Mouse (Mus musculus) G1E (cell line): ENCODE measurements around the gene Ankrd7. TPM values are rescaled to one million over a fixed set of nuclear protein-coding genes. Genes with fewer than 3 reads are reported as not detected.

Source experiments
- ATAC-seq: 2 replicates; pipeline ENCODE4 v1.8.0; 2016; ENCODE audit warnings: mild to moderate bottlenecking; ENCODE audit not compliant: insufficient number of reproducible peaks, poor library complexity, low FRiP score, severe bottlenecking; ENCODE audit errors: extremely low read depth
- DNase-seq: peaks from one replicate; pipeline ENCODE4 v3.0.0; 2012; ENCODE audit warnings: low spot score
- H3K27me3 ChIP-seq: 2 replicates; pipeline ENCODE4 v1.6.1; 2012; ENCODE audit warnings: mild to moderate bottlenecking, low read length, inconsistent platforms; ENCODE audit not compliant: insufficient read depth
- H3K36me3 ChIP-seq: replicated peaks from 2 replicates; pipeline ENCODE3; 2012; ENCODE audit warnings: mild to moderate bottlenecking, inconsistent platforms
- H3K4me1 ChIP-seq: 2 replicates; pipeline ENCODE4 v1.6.1; 2012; ENCODE audit warnings: low read depth, low read length, inconsistent platforms, mixed read lengths; ENCODE audit not compliant: insufficient read depth
- H3K4me3 ChIP-seq: 2 replicates; pipeline ENCODE4 v1.5.1; 2012; ENCODE audit warnings: low read depth, mild to moderate bottlenecking, inconsistent platforms, low read length, moderate library complexity, mixed read lengths
- H3K9me3 ChIP-seq: replicated peaks from 2 replicates; pipeline ENCODE4 v1.6.1; 2012; ENCODE audit warnings: inconsistent platforms
- CTCF ChIP-seq: IDR thresholded peaks from 2 replicates; pipeline ENCODE4 v1.5.1; 2012; ENCODE audit warnings: low read depth, low read length, inconsistent platforms, mixed read lengths
- GATA1 ChIP-seq: IDR thresholded peaks from 2 replicates; pipeline ENCODE4 v1.6.1; 2012; ENCODE audit warnings: borderline replicate concordance, low read length, inconsistent platforms, mixed read lengths
- GATA2 ChIP-seq: IDR thresholded peaks from 2 replicates; pipeline ENCODE4 v1.6.1; 2012; ENCODE audit warnings: low read depth, low read length, inconsistent platforms, borderline replicate concordance
- POLR2AphosphoS5 ChIP-seq: IDR thresholded peaks from 2 replicates; pipeline ENCODE4 v1.6.1; 2012; ENCODE audit warnings: low read depth, low read length, inconsistent platforms; ENCODE audit not compliant: insufficient replicate concordance
- TAL1 ChIP-seq: conservative IDR thresholded peaks from 2 replicates; pipeline ENCODE4 v1.6.1; 2012; ENCODE audit warnings: low read depth, low read length, inconsistent platforms, mixed read lengths
- polyA plus RNA-seq: library from polyadenylated mRNA; stranded (reverse); fragments of >175 nt; gene quantifications from 2 replicates; pipeline ENCODE4 v1.2.3, GENCODE M21; 2012
- total RNA-seq, 2 experiments: library from RNA; stranded (forward) in 1 of 2; stranded (reverse) in 1 of 2; fragments of 200-1000 nt in 1 of 2; fragments of >200 nt in 1 of 2; fragmentation: Nextera tagmentation in 1 of 2; gene quantifications; 2 replicates each; pipeline ENCODE4 v1.2.3; 2014 to 2017

Gene Ankrd7
- total and polyA plus RNA-seq, 3 experiments: not detected

DNA sequence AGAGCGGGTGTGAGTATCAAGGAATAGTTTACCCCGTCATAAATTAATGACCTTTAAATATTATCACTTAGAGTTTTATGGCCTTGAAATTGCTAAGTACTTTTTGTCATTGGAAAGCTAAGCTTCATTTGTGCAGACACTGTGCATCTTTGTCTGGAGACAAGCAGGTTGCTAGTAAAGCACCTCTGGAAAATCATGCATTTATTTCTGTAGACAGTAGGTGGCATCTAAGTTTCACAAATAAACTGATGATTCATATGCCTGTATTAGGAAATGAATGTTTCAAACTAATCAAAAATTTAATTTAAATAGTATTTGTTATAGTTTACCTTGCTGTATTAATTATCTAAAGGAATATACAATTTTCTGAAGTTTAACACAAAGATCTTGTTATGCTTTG, 41.1 kb downstream of the Ankrd7 start:
- TF ChIP-seq GATA1 (no peak), POLR2AphosphoS5 (no peak), CTCF (no peak), TAL1 (no peak), GATA2 (no peak)
- no peaks in the 10 kb centered on the region for H3K4me1 ChIP-seq
- DNase-seq: no peak
- H3K27me3 ChIP-seq: no peaks in the 10 kb centered on the region
- H3K36me3 ChIP-seq: no peaks in the 10 kb centered on the region
- H3K9me3 ChIP-seq: no peaks in the 10 kb centered on the region
- H3K4me3 ChIP-seq: no peak overlapping the region
- no peak; the same call in 1 of the 2 replicates for ATAC-seq

DNA sequence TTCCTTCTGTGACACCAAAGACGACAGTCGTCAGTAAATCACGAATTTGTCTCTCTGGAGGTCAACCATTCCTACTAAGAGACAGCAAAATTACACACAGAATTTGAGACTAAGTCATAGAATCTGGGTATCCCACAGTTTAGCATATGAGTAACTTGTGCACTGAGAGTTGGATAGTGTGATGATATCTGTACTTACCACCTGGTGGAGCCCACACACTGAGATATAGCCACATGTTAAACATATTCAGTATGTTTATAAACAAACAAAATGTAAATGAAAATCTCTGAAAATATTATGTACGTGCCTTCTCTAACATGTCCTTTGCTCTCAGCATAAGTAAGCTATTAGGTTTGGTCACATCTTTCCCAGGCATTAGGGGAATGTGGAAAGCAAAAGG, 47.1 kb downstream of the Ankrd7 start:
- Histone ChIP-seq H3K36me3 (no peaks in the 10 kb centered on the region), H3K9me3 (no peaks in the 10 kb centered on the region), H3K4me3 (no peak overlapping the region), H3K4me1 (no peaks in the 10 kb centered on the region), H3K27me3 (no peaks in the 10 kb centered on the region)
- DNase-seq (no peak), ATAC-seq (0 out of 2 replicates have a peak, but pooled peaks have one; percentile 22)
- no peak for TF ChIP-seq POLR2AphosphoS5
- no peak for TF ChIP-seq GATA2
- no peak for TF ChIP-seq CTCF
- TF ChIP-seq TAL1: no peak
- no peak for TF ChIP-seq GATA1

DNA sequence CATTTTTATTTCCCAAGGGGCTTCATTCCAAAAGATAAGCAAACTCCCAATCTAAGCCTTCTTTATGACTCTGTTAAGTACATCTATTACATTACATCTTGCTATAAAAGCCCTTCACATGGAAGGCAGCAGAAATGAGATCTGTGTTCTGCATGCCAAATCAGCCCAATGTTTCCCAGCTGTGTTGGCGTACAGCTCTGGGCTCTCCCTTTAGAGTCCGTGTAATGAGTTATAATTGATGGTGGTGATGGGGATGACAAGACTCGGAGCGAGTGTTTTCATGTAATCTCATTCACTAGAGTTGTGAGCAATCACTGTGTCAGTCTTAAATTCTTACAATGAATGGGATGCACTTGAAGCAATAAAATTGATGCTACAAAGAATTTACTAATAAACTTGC, 49.9 kb downstream of the Ankrd7 start:
- Histone ChIP-seq H3K27me3 (no peaks in the 10 kb centered on the region), H3K4me1 (no peaks in the 10 kb centered on the region), H3K36me3 (no peaks in the 10 kb centered on the region), H3K9me3 (no peaks in the 10 kb centered on the region), H3K4me3 (no peak overlapping the region)
- DNase-seq (no peak), ATAC-seq (no peak)
- TF ChIP-seq GATA2 (no peak), CTCF (no peak), TAL1 (no peak), POLR2AphosphoS5 (no peak), GATA1 (no peak)

DNA sequence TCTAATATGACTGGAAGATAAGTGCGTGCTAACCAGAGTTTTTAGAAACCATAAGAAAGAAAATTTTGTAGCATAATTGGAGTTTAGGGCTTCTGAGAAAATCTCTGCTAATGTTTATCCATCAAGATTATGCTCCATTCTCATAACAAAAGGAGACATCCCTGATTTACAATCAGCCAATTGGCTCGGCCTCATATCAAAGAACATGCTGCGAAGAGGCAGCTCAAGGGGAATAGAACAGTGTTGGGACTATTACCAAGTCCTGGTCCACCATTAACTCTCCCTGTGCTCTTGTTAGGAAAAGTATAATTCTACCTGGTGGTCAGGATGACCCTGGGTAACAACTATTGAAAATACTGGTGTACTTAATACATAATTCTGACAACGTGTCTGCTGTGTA, 50.4 kb downstream of the Ankrd7 start:
- no peak for ATAC-seq
- Histone ChIP-seq H3K27me3 (no peaks in the 10 kb centered on the region), H3K4me3 (no peak overlapping the region), H3K36me3 (no peaks in the 10 kb centered on the region), H3K9me3 (no peaks in the 10 kb centered on the region), H3K4me1 (no peaks in the 10 kb centered on the region)
- DNase-seq: no peak
- TF ChIP-seq GATA1: no peak
- TF ChIP-seq POLR2AphosphoS5: no peak
- no peak for TF ChIP-seq CTCF
- no peak for TF ChIP-seq TAL1
- TF ChIP-seq GATA2: no peak

Other genes starting within 250 kb of the Ankrd7 start
- gene Lsm8, start 17.7 kb upstream of the Ankrd7 start, total RNA-seq (2014; fragmentation: Nextera tagmentation): 25.5 and 27.8 TPM in 2 replicates
- gene Lsm8, start 17.7 kb upstream of the Ankrd7 start, total RNA-seq (2017): 91.7 and 109 TPM in 2 replicates
- gene Lsm8, start 17.7 kb upstream of the Ankrd7 start, polyA plus RNA-seq: 4.6 and 14.6 TPM in 2 replicates